Mouse (Mus musculus) CH12.LX (cell line): ENCODE data around the gene Plxna1. TPM values are rescaled to one million over a fixed set of nuclear protein-coding genes. Genes with fewer than 3 reads are reported as not detected.

Source experiments
- DNase-seq: peaks from one replicate; pipeline ENCODE4 v3.0.0-alpha.2; 2013; ENCODE audit errors: extremely low read depth
- H3K27ac ChIP-seq: 2 replicates; pipeline ENCODE4 v1.5.1; 2012; ENCODE audit warnings: low read depth, mild to moderate bottlenecking, control low read depth, moderate library complexity; ENCODE audit not compliant: insufficient read depth
- H3K27me3 ChIP-seq: replicated peaks from 2 replicates; pipeline ENCODE3; 2012; ENCODE audit warnings: inconsistent platforms
- H3K36me3 ChIP-seq, 2 experiments: replicated peaks in 1 of 2; 2 replicates each; pipeline versions ENCODE3 to v1.6.1; 2012; ENCODE audit warnings: inconsistent platforms in 1 of 2, low read length in 1 of 2, mild to moderate bottlenecking in 1 of 2, mixed read lengths in 1 of 2, moderate library complexity in 1 of 2; ENCODE audit not compliant: control insufficient read depth in 1 of 2, insufficient read depth in 1 of 2
- H3K4me1 ChIP-seq, 2 experiments: 2 replicates each; pipeline ENCODE4 v1.6.1; 2012; ENCODE audit warnings: inconsistent platforms in 1 of 2, moderate library complexity in 1 of 2; ENCODE audit not compliant: insufficient read depth in 2 of 2, control insufficient read depth in 1 of 2
- H3K4me2 ChIP-seq: 2 replicates; pipeline ENCODE4 v1.6.1; 2012; ENCODE audit warnings: low read depth, mild to moderate bottlenecking, control low read depth; ENCODE audit not compliant: poor library complexity, insufficient read depth, severe bottlenecking
- H3K4me3 ChIP-seq, 3 experiments: fragments of 150-350 bp in 1 of 3; sonication (generic) in 1 of 3; replicated peaks in 1 of 3; 2 replicates each; pipeline versions ENCODE3 to v1.5.1; 2011 to 2012; ENCODE audit warnings: low read depth in 2 of 3, low read length in 2 of 3, mild to moderate bottlenecking in 2 of 3, moderate library complexity in 2 of 3, control low read depth in 1 of 3, improper control_type of control experiment in 1 of 3, inconsistent platforms in 1 of 3, mixed read lengths in 1 of 3; ENCODE audit not compliant: poor library complexity in 1 of 3
- H3K79me2 ChIP-seq: replicated peaks from 2 replicates; pipeline ENCODE4 v1.6.1; 2012; ENCODE audit warnings: mild to moderate bottlenecking, moderate library complexity; ENCODE audit not compliant: control insufficient read depth, poor library complexity, insufficient read depth, severe bottlenecking; ENCODE audit errors: extremely low read depth
- H3K9ac ChIP-seq: 2 replicates; pipeline ENCODE4 v1.6.1; 2012; ENCODE audit warnings: low read depth, mild to moderate bottlenecking, control low read depth, moderate library complexity; ENCODE audit not compliant: insufficient read depth
- H3K9me3 ChIP-seq: replicated peaks from 2 replicates; pipeline ENCODE3; 2012; ENCODE audit warnings: low read length, inconsistent platforms, mixed read lengths
- CHD1 ChIP-seq: IDR thresholded peaks from 2 replicates; pipeline ENCODE4 v1.6.1; 2012; ENCODE audit warnings: low read depth, low read length, improper control_type of control experiment, inconsistent platforms
- E2F4 ChIP-seq: IDR thresholded peaks from 2 replicates; pipeline ENCODE4 v1.6.1; 2011; ENCODE audit warnings: low read depth, low read length, improper control_type of control experiment; ENCODE audit not compliant: insufficient replicate concordance
- ETS1 ChIP-seq: conservative IDR thresholded peaks from 2 replicates; pipeline ENCODE4 v1.6.1; 2012; ENCODE audit warnings: low read depth, mild to moderate bottlenecking, inconsistent platforms, low read length, improper control_type of control experiment, moderate library complexity
- GABPA ChIP-seq: IDR thresholded peaks from 2 replicates; pipeline ENCODE4 v1.6.1; 2012; ENCODE audit warnings: low read depth, low read length, improper control_type of control experiment, inconsistent platforms; ENCODE audit not compliant: insufficient replicate concordance
- HCFC1 ChIP-seq: IDR thresholded peaks from 2 replicates; pipeline ENCODE4 v1.6.1; 2012; ENCODE audit warnings: low read depth, mild to moderate bottlenecking, inconsistent platforms, low read length, improper control_type of control experiment
- IRF4 ChIP-seq: IDR thresholded peaks from 2 replicates; pipeline ENCODE4 v1.6.1; 2014; ENCODE audit warnings: low read depth, mild to moderate bottlenecking, inconsistent platforms, low read length, improper control_type of control experiment
- JUN ChIP-seq: IDR thresholded peaks from 2 replicates; pipeline ENCODE4 v1.6.1; 2011; ENCODE audit warnings: low read depth, mild to moderate bottlenecking, low read length, improper control_type of control experiment, moderate library complexity; ENCODE audit not compliant: insufficient read depth
- KAT2A ChIP-seq: IDR thresholded peaks from 2 replicates; pipeline ENCODE4 v1.6.1; 2012; ENCODE audit warnings: low read length, improper control_type of control experiment, inconsistent platforms; ENCODE audit not compliant: insufficient replicate concordance
- MAZ ChIP-seq: IDR thresholded peaks from 2 replicates; pipeline ENCODE4 v1.6.1; 2012; ENCODE audit warnings: low read depth, mild to moderate bottlenecking, inconsistent platforms, low read length, improper control_type of control experiment, moderate library complexity
- MXI1 ChIP-seq: IDR thresholded peaks from 2 replicates; pipeline ENCODE4 v1.6.1; 2011; ENCODE audit warnings: mild to moderate bottlenecking, low read depth, low read length, improper control_type of control experiment
- MYC ChIP-seq: IDR thresholded peaks from 2 replicates; pipeline ENCODE4 v1.6.1; 2011; ENCODE audit warnings: low read depth, mild to moderate bottlenecking, improper control_type of control experiment, low read length
- POLR2A ChIP-seq: IDR thresholded peaks from 2 replicates; pipeline ENCODE4 v1.6.1; 2011; ENCODE audit warnings: low read depth, mild to moderate bottlenecking, improper control_type of control experiment, low read length
- POLR2AphosphoS2 ChIP-seq: IDR thresholded peaks from 2 replicates; pipeline ENCODE4 v1.6.1; 2011; ENCODE audit warnings: low read depth, low read length, improper control_type of control experiment
- RCOR1 ChIP-seq: conservative IDR thresholded peaks from 2 replicates; pipeline ENCODE4 v1.6.1; 2012; ENCODE audit warnings: low read depth, mild to moderate bottlenecking, inconsistent platforms, low read length, improper control_type of control experiment
- TBP ChIP-seq: conservative IDR thresholded peaks from 2 replicates; pipeline ENCODE4 v1.6.1; 2011; ENCODE audit warnings: low read depth, low read length, improper control_type of control experiment
- UBTF ChIP-seq: IDR thresholded peaks from 2 replicates; pipeline ENCODE4 v1.6.1; 2012; ENCODE audit warnings: low read depth, mild to moderate bottlenecking, inconsistent platforms, low read length, improper control_type of control experiment, moderate library complexity
- USF1 ChIP-seq: IDR thresholded peaks from 2 replicates; pipeline ENCODE4 v1.6.1; 2014; ENCODE audit warnings: low read depth, mild to moderate bottlenecking, inconsistent platforms, low read length, improper control_type of control experiment
- ZC3H11A ChIP-seq: IDR thresholded peaks from 2 replicates; pipeline ENCODE4 v1.6.1; 2012; ENCODE audit warnings: low read depth, mild to moderate bottlenecking, inconsistent platforms, low read length, improper control_type of control experiment
- ZKSCAN1 ChIP-seq: IDR thresholded peaks from 2 replicates; pipeline ENCODE4 v1.6.1; 2012; ENCODE audit warnings: low read depth, inconsistent platforms, low read length, improper control_type of control experiment, borderline replicate concordance
- dilution Hi-C: fragments of 300-500 bp; cut with MboI; formaldehyde crosslinking; loops from 2 replicates; pipeline ENCODE4 v1.14.3; 2020; ENCODE audit warnings: low sequenced_read_pairs; ENCODE audit not compliant: extremely low pct_unique_long_range_greater_than_20kb, extremely low pct_ligation_motif_present
- in situ Hi-C: fragments of 300-500 bp; cut with MboI; formaldehyde crosslinking; loops from 3 replicates; pipeline ENCODE4 v1.14.3; 2019; ENCODE audit warnings: low sequenced_read_pairs, low pct_ligation_motif_present, low pct_unique_long_range_greater_than_20kb, mixed read lengths
- polyA plus RNA-seq: library from polyadenylated mRNA; unstranded; fragments of >175 nt; gene quantifications from 2 replicates; pipeline ENCODE4 v1.2.1, GENCODE M21; 2012; ENCODE audit warnings: low read depth; ENCODE audit not compliant: insufficient read length
- total RNA-seq, 2 experiments: library from RNA; depleted of rRNA; stranded (reverse); fragments of 300-350 nt in 1 of 2; fragments of >200 nt in 1 of 2; gene quantifications; 2 replicates each; pipeline ENCODE4 v1.2.3; 2012 to 2014

Plxna1 gene
- total and polyA plus RNA-seq, 3 experiments = 8.9 to 29.5 (median 18.5) TPM

DNA sequence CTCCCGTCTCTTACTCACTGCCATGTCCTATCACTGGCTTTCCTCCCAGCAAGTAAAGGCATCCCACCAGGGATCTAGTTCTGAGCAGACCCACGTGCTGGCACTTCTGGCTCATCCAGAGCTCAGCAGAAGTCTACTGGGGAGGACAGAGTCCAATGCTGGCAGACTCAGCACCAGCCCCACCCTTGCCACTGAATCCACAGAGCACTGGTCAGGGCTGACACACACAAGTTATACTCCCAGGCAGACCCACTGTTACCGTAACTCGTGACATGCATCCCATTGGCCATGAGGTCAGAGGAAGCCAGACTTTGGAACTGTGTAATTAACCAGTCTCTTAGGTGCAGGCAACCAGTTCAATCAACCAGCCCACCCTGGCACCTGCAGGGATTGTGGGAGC is 33.8 kb downstream of the Plxna1 start:
- Histone ChIP-seq H3K4me1 (peaks cover 12 to 55% of the 10 kb centered on the region in 2 experiments), H3K9ac (no peak overlapping the region), H3K27ac (no peak overlapping the region), H3K79me2 (no peaks in the 10 kb centered on the region), H3K9me3 (no peaks in the 10 kb centered on the region), H3K4me3 (no peak overlapping the region), H3K27me3 (no peaks in the 10 kb centered on the region), H3K4me2 (no peak overlapping the region), H3K36me3 (peaks cover 68 to 96% of the 10 kb centered on the region in 2 experiments)
- dilution Hi-C loops = no loop called here
- in situ Hi-C loops = no loop called here
- TF ChIP-seq POLR2A (no peak), MYC (no peak), GABPA (no peak), MXI1 (no peak), HCFC1 (no peak), UBTF (no peak), KAT2A (no peak), POLR2AphosphoS2 (no peak), ZKSCAN1 (no peak), CHD1 (no peak), E2F4 (no peak), USF1 (no peak), TBP (no peak), MAZ (no peak), ETS1 (no peak), RCOR1 (no peak), JUN (no peak)
- no peak for DNase-seq

DNA sequence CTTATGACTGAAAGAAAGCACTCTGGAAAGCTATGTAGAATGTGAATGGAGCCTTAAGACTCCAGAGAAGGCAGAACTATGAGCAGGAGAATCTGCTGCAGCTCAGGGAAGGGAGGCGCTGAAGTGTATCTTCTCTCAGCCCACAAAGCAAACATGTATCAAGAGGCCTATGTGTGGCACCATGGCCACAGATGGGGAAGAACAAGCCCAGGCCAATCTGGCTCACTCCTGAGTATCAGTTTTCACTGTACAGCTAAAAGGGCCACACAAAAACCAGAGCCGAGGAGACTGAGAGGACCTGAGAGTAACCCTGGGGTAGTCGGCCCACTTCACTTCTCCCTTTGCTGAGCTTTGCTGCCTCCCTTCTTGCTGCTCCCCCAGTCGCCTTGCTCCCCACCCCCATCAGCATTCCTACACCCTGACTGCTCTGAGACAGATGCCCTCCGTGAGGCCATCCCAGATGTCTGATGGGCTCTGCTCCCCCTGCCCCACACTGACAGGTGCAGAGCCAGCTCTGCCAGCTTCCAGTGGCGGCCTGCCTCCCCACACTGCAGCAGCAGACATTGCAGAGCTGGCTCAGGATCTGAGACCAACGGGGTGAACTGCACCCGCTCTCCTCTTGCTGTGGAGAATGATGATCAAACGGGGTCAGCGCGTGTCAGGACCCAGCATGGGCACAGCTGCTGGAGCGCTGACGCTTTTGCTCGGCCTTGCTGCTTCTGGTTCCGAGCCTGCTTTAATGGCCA is 34.5 kb downstream of the Plxna1 start:
- no peaks in the 10 kb centered on the region for H3K79me2 ChIP-seq
- H3K9ac ChIP-seq = no peak overlapping the region
- in situ Hi-C loops = no loop called here
- H3K36me3 ChIP-seq = peaks cover 68 to 96% of the 10 kb centered on the region in 2 experiments
- H3K4me1 ChIP-seq = peaks cover 12 to 55% of the 10 kb centered on the region in 2 experiments
- TF ChIP-seq IRF4 = 0 out of 2 replicates have a peak, but pooled peaks have one; percentile 10
- TF ChIP-seq KAT2A = no peak
- no peak for TF ChIP-seq ZC3H11A
- TF ChIP-seq, all 38 proteins: peak for 1
- H3K4me3 ChIP-seq = no peak overlapping the region
- no peak overlapping the region for H3K4me2 ChIP-seq
- peak overlapping the region; percentile 64 for H3K27ac ChIP-seq
- dilution Hi-C loops = no loop called here
- no peaks in the 10 kb centered on the region for H3K27me3 ChIP-seq
- peak; percentile 44 for DNase-seq
- no peaks in the 10 kb centered on the region for H3K9me3 ChIP-seq
